Mouse (Mus musculus) stomach, embryonic 14.5 days (tissue): ENCODE measurements around the gene Vipas39. TPM values are rescaled to one million over a fixed set of nuclear protein-coding genes. Genes with fewer than 3 reads are reported as not detected.
A peak's percentile ranks its signal among the peaks of the same experiment; 100 is the strongest.
"Not testable (repeated sequence)": the region's sequence is repeated elsewhere in the genome, so short reads cannot be mapped to it uniquely, and the experiment has no call there.

ENCODE experiments used
- ATAC-seq: fragments of 200-750 bp; cut with Nextera tagmentation; 2 replicates; pipeline ENCODE4 v1.8.0; 2017; ENCODE audit warnings: low read depth, moderate TSS enrichment; ENCODE audit not compliant: insufficient number of reproducible peaks, insufficient read depth, low FRiP score
- H3K27ac ChIP-seq: fragments of 300-500 bp; sonication (generic); 2 replicates; pipeline ENCODE4 v1.5.1; 2014; ENCODE audit warnings: mild to moderate bottlenecking, low read length, moderate library complexity, mixed read lengths
- H3K27me3 ChIP-seq: fragments of 300-500 bp; sonication (generic); 2 replicates; pipeline ENCODE4 v1.6.1; 2014; ENCODE audit warnings: low read length, control low read depth, mixed read lengths; ENCODE audit not compliant: control insufficient read depth, insufficient read depth
- H3K36me3 ChIP-seq: fragments of 300-500 bp; sonication (generic); 2 replicates; pipeline ENCODE4 v1.6.1; 2014; ENCODE audit warnings: mild to moderate bottlenecking, control low read depth, low read length, moderate library complexity, mixed read lengths; ENCODE audit not compliant: control insufficient read depth, insufficient read depth
- H3K4me1 ChIP-seq: fragments of 300-500 bp; sonication (generic); 2 replicates; pipeline ENCODE4 v1.6.1; 2014; ENCODE audit warnings: low read length, control low read depth, mixed read lengths; ENCODE audit not compliant: control insufficient read depth, insufficient read depth
- H3K4me2 ChIP-seq: fragments of 300-500 bp; sonication (generic); replicated peaks from 2 replicates; pipeline ENCODE4 v1.6.1; 2014; ENCODE audit warnings: low read depth, low read length, control low read depth
- H3K4me3 ChIP-seq: fragments of 300-500 bp; sonication (generic); 2 replicates; pipeline ENCODE4 v1.5.1; 2014; ENCODE audit warnings: low read depth, low read length, control low read depth
- H3K9ac ChIP-seq: fragments of 300-500 bp; sonication (generic); replicated peaks from 2 replicates; pipeline ENCODE4 v1.6.1; 2014; ENCODE audit warnings: low read depth, mild to moderate bottlenecking, control low read depth, low read length, moderate library complexity, mixed read lengths
- H3K9me3 ChIP-seq: fragments of 300-500 bp; sonication (generic); 2 replicates; pipeline ENCODE4 v1.6.1; 2016; ENCODE audit warnings: low read depth, low read length, control low read depth; ENCODE audit not compliant: control insufficient read depth
- WGBS: fragments of 180-500 bp; shearing (Covaris S2); extraction: QIAGEN DNeasy Blood & Tissue Kit; methylation state at CpG from one replicate; pipeline ENCODE4 v1.1.7; 2014; 5-methylcytosine and 5-hydroxymethylcytosine counted together
- polyA plus RNA-seq: library from polyadenylated mRNA; unstranded; fragments of >200 nt; fragmentation: Nextera tagmentation; extraction: Ambion mirVana; gene quantifications from 2 replicates; pipeline ENCODE4 v1.2.1, GENCODE M21; 2014

Gene Vipas39
- 47.2 and 48.3 TPM in 2 replicates for polyA plus RNA-seq

- Histone ChIP-seq H3K27me3 (no peaks in the 10 kb centered on the region), H3K4me2 (peak within 1 kb of the TSS; percentile 83), H3K9ac (peak within 1 kb of the TSS; percentile 75), H3K4me1 (peaks cover 9% of the 10 kb centered on the region), H3K9me3 (no peaks in the 10 kb centered on the region), H3K27ac (peak within 1 kb of the TSS; percentile 84), H3K4me3 (peak within 1 kb of the TSS; percentile 76), H3K36me3 (peaks cover 43% of the 10 kb centered on the region)
- 0% methylated on average over 31 of the region's 31 CpGs for WGBS
- ATAC-seq, result peak; percentile 97
Observed at GRCm38 (mm10) chr12:87266108-87266826, at the start of gene Vipas39, which contains the start of gene Ahsa1. Vipas39 (minus strand) TSS chr12:87266256. Ahsa1 (plus strand) TSS chr12:87266479.

GRCm38 (mm10) chr12:87313098-87313497 is 47.0 kb upstream of the Vipas39 start:
- Histone ChIP-seq H3K4me1 (no peaks in the 10 kb centered on the region), H3K4me3 (no peak overlapping the region), H3K9me3 (no peaks in the 10 kb centered on the region), H3K9ac (no peak overlapping the region), H3K4me2 (no peak overlapping the region), H3K36me3 (peaks cover 17% of the 10 kb centered on the region; the same call in 1 of the 2 replicates), H3K27ac (no peak overlapping the region), H3K27me3 (no peaks in the 10 kb centered on the region)
- no peak for ATAC-seq
- WGBS, result 77% methylated on average over 2 of the region's 2 CpGs

GRCm38 (mm10) chr12:87306584-87306844 is 40.5 kb upstream of the Vipas39 start:
- not testable (repeated sequence) for ATAC-seq
- WGBS, result 76% methylated on average over 4 of the region's 4 CpGs

GRCm38 (mm10) chr12:87305767-87306583 is 39.9 kb upstream of the Vipas39 start:
- H3K27me3 ChIP-seq, result no peaks in the 10 kb centered on the region
- no peaks in the 10 kb centered on the region for H3K9me3 ChIP-seq
- H3K4me3 ChIP-seq, result no peak overlapping the region
- no peak for ATAC-seq
- WGBS, result 40% methylated on average over 13 of the region's 13 CpGs
- no peak overlapping the region for H3K4me2 ChIP-seq
- H3K9ac ChIP-seq, result no peak overlapping the region
- no peak overlapping the region for H3K27ac ChIP-seq
- H3K4me1 ChIP-seq, result no peaks in the 10 kb centered on the region
- H3K36me3 ChIP-seq, result peaks cover 11% of the 10 kb centered on the region; the same call in 1 of the 2 replicates

More at GRCm38 (mm10) chr12:87306584-87306844, 40.5 kb upstream of the Vipas39 start:
- H3K27ac ChIP-seq, H3K27me3 ChIP-seq, H3K9ac ChIP-seq, H3K4me1 ChIP-seq, H3K4me3 ChIP-seq, H3K4me2 ChIP-seq, H3K9me3 ChIP-seq: not testable (repeated sequence)
- peaks cover 11% of the 10 kb centered on the region; the same call in 1 of the 2 replicates for H3K36me3 ChIP-seq

- Histone ChIP-seq H3K4me3 (no peak overlapping the region), H3K27ac (no peak overlapping the region), H3K36me3 (no peaks in the 10 kb centered on the region), H3K27me3 (0 out of 2 replicates have a peak, but pooled peaks cover 4% of the 10 kb centered on the region), H3K9me3 (no peaks in the 10 kb centered on the region), H3K4me1 (peaks cover 5% of the 10 kb centered on the region; the same call in 1 of the 2 replicates), H3K4me2 (no peak overlapping the region), H3K9ac (no peak overlapping the region)
- no peak for ATAC-seq
- WGBS, result 47% methylated on average over 4 of the region's 4 CpGs
Observed at GRCm38 (mm10) chr12:87301189-87301588, 35.1 kb upstream of the Vipas39 start.

GRCm38 (mm10) chr12:87300441-87300690 is 34.3 kb upstream of the Vipas39 start:
- Histone ChIP-seq H3K4me3 (peak overlapping the region; percentile 58), H3K9ac (0 out of 2 replicates have a peak overlapping the region, but pooled peaks have one; percentile 14), H3K27me3 (0 out of 2 replicates have a peak, but pooled peaks cover 4% of the 10 kb centered on the region), H3K27ac (no peak overlapping the region), H3K4me1 (peaks cover 5% of the 10 kb centered on the region; the same call in 1 of the 2 replicates), H3K4me2 (peak overlapping the region; percentile 97), H3K9me3 (no peaks in the 10 kb centered on the region), H3K36me3 (no peaks in the 10 kb centered on the region)
- ATAC-seq, result no peak
- 0% methylated on average over 9 of the region's 9 CpGs for WGBS

GRCm38 (mm10) chr12:87299657-87300440 is 33.8 kb upstream of the Vipas39 start, which contains the start of gene Ism2:
Ism2 (minus strand) TSS chr12:87299705.
- Histone ChIP-seq H3K4me1 (peaks cover 5% of the 10 kb centered on the region; the same call in 1 of the 2 replicates), H3K9me3 (no peaks in the 10 kb centered on the region), H3K27ac (no peak within 1 kb of the TSS), H3K4me3 (peak within 1 kb of the TSS; percentile 58), H3K27me3 (0 out of 2 replicates have a peak, but pooled peaks cover 4% of the 10 kb centered on the region), H3K36me3 (no peaks in the 10 kb centered on the region), H3K9ac (peak within 1 kb of the TSS; percentile 53), H3K4me2 (peak within 1 kb of the TSS; percentile 97)
- under 1% methylated on average over 80 of the region's 86 CpGs for WGBS
- peak; percentile 66 for ATAC-seq
